Comparison of ENCODE assay signal across 19 mouse cellular contexts in genomic region chr17:77096836-77097235, GRCm38 (mm10).
A peak's percentile ranks its signal among the peaks of the same experiment; 100 is the strongest.
DNase-seq lines count a peak whose midpoint lies in the region; ATAC-seq and TF ChIP-seq lines count a peak whose summit lies in the region.
"Had no signal": no experiment of that assay in that cellular context is flagged by ENCODE, and none has a peak within 500 bp of the region (broad histone marks: within the 10 kb centered on the region; RNA-seq: fewer than 3 reads in every experiment).

No protein-coding gene starts in this region.

- H3K4me3 ChIP-seq in forebrain, postnatal 0 days (ENCODE audit: low read depth, low read length): no peak overlapping the region
- H3K4me3 ChIP-seq: embryonic facial prominence, embryonic 12.5 days; midbrain, embryonic 10.5 days; neural tube, embryonic 12.5 days; stomach, embryonic 15.5 days had no signal

- H3K27ac ChIP-seq in forebrain, postnatal 0 days (ENCODE audit: low read depth, low read length): no peak overlapping the region
- H3K27ac ChIP-seq: embryonic facial prominence, embryonic 12.5 days; midbrain, embryonic 10.5 days; neural tube, embryonic 12.5 days; stomach, embryonic 15.5 days had no signal

- no peaks in the 10 kb centered on the region for H3K9me3 ChIP-seq in forebrain, postnatal 0 days (ENCODE audit: low read length)
- H3K9me3 ChIP-seq: embryonic facial prominence, embryonic 12.5 days; midbrain, embryonic 10.5 days; neural tube, embryonic 12.5 days; stomach, embryonic 15.5 days had no signal

- no peak overlapping the region for H3K4me2 ChIP-seq in forebrain, postnatal 0 days (ENCODE audit: low read depth)
- H3K4me2 ChIP-seq: embryonic facial prominence, embryonic 12.5 days; liver, embryonic 11.5 days; lung, embryonic 14.5 days; neural tube, embryonic 12.5 days; stomach, embryonic 15.5 days had no signal

- H3K27me3 ChIP-seq in forebrain, postnatal 0 days (ENCODE audit: insufficient read depth, low read length): no peaks in the 10 kb centered on the region
- H3K27me3 ChIP-seq: embryonic facial prominence, embryonic 12.5 days; neural tube, embryonic 12.5 days; stomach, embryonic 15.5 days had no signal

- no peak for TF ChIP-seq POLR2A in brain, embryonic 14.5 days (IDR thresholded peaks at IDR 0.05; ENCODE audit: borderline replicate concordance, extremely low read depth, insufficient read depth, insufficient read length, poor library complexity, severe bottlenecking)

- peak; percentile 3 for DNase-seq in layer of hippocampus, adult 11-12 months (ENCODE audit: low spot score)
- no peak for DNase-seq in layer of hippocampus, postnatal 36 days
- peak; percentile 70 for DNase-seq in brain, embryonic 14.5 days (ENCODE audit: low read depth)
- peak; percentile 67 for DNase-seq in forebrain, postnatal 0 days
- DNase-seq in right cerebral cortex, postnatal 36 days (ENCODE audit: low spot score in 2 of 2): peak; percentile 4 to 10
- DNase-seq in gastrocnemius, adult 8-10 months (ENCODE audit: low spot score in 2 of 2): no peak
- DNase-seq in cerebellum, adult 11-12 months: no peak
- DNase-seq: cerebellum, adult 2 months; gastrocnemius, postnatal 25 days; kidney, postnatal 4 days; lung, embryonic 14.5 days; lung, postnatal 4 days; spleen, adult 18-20 months had no signal

- WGBS in forebrain, postnatal 0 days: 20% methylated on average over 3 of the region's 3 CpGs

- H3K9ac ChIP-seq in forebrain, postnatal 0 days: no peak overlapping the region
- H3K9ac ChIP-seq: embryonic facial prominence, embryonic 12.5 days; lung, embryonic 14.5 days; neural tube, embryonic 12.5 days; stomach, embryonic 15.5 days had no signal

- ATAC-seq in forebrain, postnatal 0 days: peak; percentile 76
- ATAC-seq: inflammation-experienced regulatory T-cells, adult 6 months had no signal

- TF ChIP-seq CTCF in brain, embryonic 14.5 days (IDR thresholded peaks at IDR 0.05; ENCODE audit: borderline replicate concordance, extremely low read depth, insufficient read depth, insufficient read length): no peak
- no peak for TF ChIP-seq CTCF in forebrain, postnatal 0 days (IDR thresholded peaks at IDR 0.05; ENCODE audit: low read depth)

- no peaks in the 10 kb centered on the region for H3K4me1 ChIP-seq in forebrain, postnatal 0 days (ENCODE audit: insufficient read depth)
- H3K4me1 ChIP-seq: embryonic facial prominence, embryonic 12.5 days; neural tube, embryonic 12.5 days; stomach, embryonic 15.5 days had no signal

- no peaks in the 10 kb centered on the region for H3K36me3 ChIP-seq in forebrain, postnatal 0 days (ENCODE audit: insufficient read depth)
- H3K36me3 ChIP-seq: embryonic facial prominence, embryonic 12.5 days; midbrain, embryonic 10.5 days; neural tube, embryonic 12.5 days; stomach, embryonic 15.5 days had no signal

Comparison
In these comparisons a context has a peak if more than half of its experiments do, and no peak if none do; other contexts are left out.
1. DNase-seq: peak in layer of hippocampus, adult 11-12 months (single experiment), brain, embryonic 14.5 days (single experiment), forebrain, postnatal 0 days (single experiment) and right cerebral cortex, postnatal 36 days (2 of 2); none in layer of hippocampus, postnatal 36 days (0 of 2), gastrocnemius, adult 8-10 months (0 of 2) and cerebellum, adult 11-12 months (single experiment).